Mouse (Mus musculus) thymus, postnatal 14 days (tissue): ENCODE results near the gene Olfr346.

Experiments
- DNase-seq: peaks from one replicate; pipeline ENCODE4 v3.0.0; 2021

Olfr346 gene

GRCm38 (mm10) chr2:36685488-36685887 lies at the start of gene Olfr346:
TSS of gene Olfr346 (plus strand) at chr2:36685788.
- DNase-seq = no peak

- no peak for DNase-seq
Measured at GRCm38 (mm10) chr2:36639741-36640140, 45.8 kb upstream of the Olfr346 start, which contains the start of gene Olfr345. TSS of gene Olfr345 (plus strand) at chr2:36640041.

DNA sequence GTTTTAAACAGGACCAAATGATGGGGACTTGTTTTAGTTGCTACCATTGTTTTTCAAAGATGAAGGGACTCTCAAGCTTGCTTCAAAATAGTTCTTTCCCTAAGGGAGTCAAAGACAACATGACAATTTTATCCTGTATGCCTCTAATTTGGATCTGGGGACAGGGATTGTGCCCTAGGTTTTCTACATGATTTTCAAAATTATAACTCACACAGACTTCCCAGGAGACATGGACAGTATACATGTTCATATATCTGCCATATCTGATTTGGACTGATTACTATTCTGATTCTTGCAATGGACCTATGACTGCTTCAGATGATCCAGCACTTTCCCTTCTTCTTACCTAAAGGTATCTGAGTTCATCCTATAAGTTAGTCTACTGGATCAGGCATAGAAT lies 46.0 kb downstream of the Olfr346 start, which contains the start of gene Olfr347:
Gene Olfr347, plus strand, starts transcription at position 301 of the 400 bp plus-strand sequence.
- no peak for DNase-seq

DNA sequence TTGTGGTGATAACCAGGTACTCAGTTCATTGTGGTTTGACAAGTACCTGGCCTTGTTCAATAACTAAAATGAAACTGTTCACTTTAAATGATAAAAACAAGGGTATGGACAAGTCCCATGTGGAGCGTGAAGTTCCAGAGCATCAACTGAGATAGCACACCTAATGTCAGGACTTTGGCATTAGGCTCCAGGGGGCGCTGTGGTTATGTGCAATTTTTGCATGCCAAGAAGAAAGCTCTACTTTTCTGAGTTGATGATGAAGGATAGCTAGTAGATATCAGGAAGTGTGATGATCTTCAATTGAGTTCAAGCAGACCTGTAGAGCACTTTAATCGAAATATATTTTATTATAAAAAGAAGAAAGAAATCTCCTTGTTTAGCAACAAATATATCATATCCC lies 50.6 kb downstream of the Olfr346 start:
- DNase-seq = no peak
